Mouse (Mus musculus) gastrocnemius, adult 18-20 months (tissue): Measurements from ENCODE around the gene Dhx35. TPM values are rescaled to one million over a fixed set of nuclear protein-coding genes. Genes with fewer than 3 reads are reported as not detected.

ENCODE experiments used
- DNase-seq: peaks from one replicate; pipeline ENCODE4 v3.0.0; 2021; ENCODE audit warnings: low spot score
- total RNA-seq, 2 experiments: library from RNA; stranded (reverse); gene quantifications; 2 replicates each; pipeline ENCODE4 v1.2.3; 2021

Dhx35 gene
- total RNA-seq, 2 experiments from 2014 or later: 9.5 to 10.9 TPM

GRCm38 (mm10) chr2:158800788-158801187 is 6.2 kb downstream of the Dhx35 start:
- no peak for DNase-seq

GRCm38 (mm10) chr2:158803575-158803974 is 9.0 kb downstream of the Dhx35 start:
- no peak for DNase-seq

- no peak for DNase-seq
These were observed 21.1 kb downstream of the Dhx35 start for GRCm38 (mm10) chr2:158815686-158816085.

- no peak for DNase-seq
These were observed 21.6 kb downstream of the Dhx35 start for GRCm38 (mm10) chr2:158816239-158816638.

GRCm38 (mm10) chr2:158817708-158818107 is 23.1 kb downstream of the Dhx35 start:
- DNase-seq: no peak

GRCm38 (mm10) chr2:158828124-158828523 is 33.5 kb downstream of the Dhx35 start:
- DNase-seq: no peak

GRCm38 (mm10) chr2:158829746-158830145 is 35.1 kb downstream of the Dhx35 start:
- DNase-seq: no peak

- DNase-seq: no peak
These were observed 38.6 kb downstream of the Dhx35 start for GRCm38 (mm10) chr2:158833221-158833620.

GRCm38 (mm10) chr2:158833645-158834044 is 39.0 kb downstream of the Dhx35 start:
- no peak for DNase-seq

GRCm38 (mm10) chr2:158843287-158843686 is 48.7 kb downstream of the Dhx35 start:
- no peak for DNase-seq

GRCm38 (mm10) chr2:158845031-158845430 is 50.4 kb downstream of the Dhx35 start:
- DNase-seq: no peak

- DNase-seq: no peak
These were observed 51.6 kb downstream of the Dhx35 start for GRCm38 (mm10) chr2:158846208-158846607.

- no peak for DNase-seq
These were observed 53.4 kb downstream of the Dhx35 start for GRCm38 (mm10) chr2:158847991-158848390.

GRCm38 (mm10) chr2:158849416-158849815 is 54.8 kb downstream of the Dhx35 start:
- no peak for DNase-seq

GRCm38 (mm10) chr2:158852579-158852978 is 58.0 kb downstream of the Dhx35 start:
- peak; percentile 56 for DNase-seq

GRCm38 (mm10) chr2:158856896-158857499 is 62.4 kb downstream of the Dhx35 start:
- DNase-seq: no peak

- no peak for DNase-seq
These were observed 63.0 kb downstream of the Dhx35 start for GRCm38 (mm10) chr2:158857579-158857978.

- peak; percentile 67 for DNase-seq
These were observed 66.5 kb downstream of the Dhx35 start for GRCm38 (mm10) chr2:158861115-158861514.

GRCm38 (mm10) chr2:158863341-158864125 is 68.9 kb downstream of the Dhx35 start:
- peak; percentile 50 for DNase-seq

- no peak for DNase-seq
These were observed 69.5 kb downstream of the Dhx35 start for GRCm38 (mm10) chr2:158864126-158864458.

GRCm38 (mm10) chr2:158865358-158865757 is 70.8 kb downstream of the Dhx35 start:
- peak; percentile 72 for DNase-seq

- peak; percentile 13 for DNase-seq
These were observed 92.0 kb downstream of the Dhx35 start for GRCm38 (mm10) chr2:158886571-158886970.

GRCm38 (mm10) chr2:158888531-158888930 is 93.9 kb downstream of the Dhx35 start:
- no peak for DNase-seq
